Comparison of ENCODE assay signal across 9 mouse cellular contexts in genomic region chr10:128175302-128175701, GRCm38 (mm10). TPM values are rescaled to one million over a fixed set of nuclear protein-coding genes. Genes with fewer than 3 reads are reported as not detected.
A peak's percentile ranks its signal among the peaks of the same experiment; 100 is the strongest.
DNase-seq lines count a peak whose midpoint lies in the region; ATAC-seq and TF ChIP-seq lines count a peak whose summit lies in the region.
"Had no signal": no experiment of that assay in that cellular context is flagged by ENCODE, and none has a peak within 500 bp of the region (broad histone marks: within the 10 kb centered on the region; RNA-seq: fewer than 3 reads in every experiment).

No protein-coding gene starts in this region.

- 12% methylated on average over 3 of the region's 3 CpGs for WGBS in cerebellum, adult 2 months
- 21% methylated on average over 3 of the region's 3 CpGs for WGBS in liver, embryonic 13.5 days (ENCODE audit: insufficient replicate concordance)

- TF ChIP-seq POLR2A in cerebellum, adult 2 months (IDR thresholded peaks at IDR 0.05; ENCODE audit: borderline replicate concordance, insufficient read depth, low read length): no peak

- no peak for ATAC-seq in cerebellum, adult (ENCODE audit: insufficient number of reproducible peaks, low FRiP score, low TSS enrichment)
- ATAC-seq in liver, embryonic 13.5 days (ENCODE audit: low read depth): no peak

- peak overlapping the region; percentile 81 for H3K4me2 ChIP-seq in liver, embryonic 13.5 days

- peak overlapping the region; percentile 77; the same call in 1 of the 2 replicates for H3K9ac ChIP-seq in liver, embryonic 13.5 days

- no peaks in the 10 kb centered on the region for H3K4me1 ChIP-seq in cerebellum, adult 2 months (ENCODE audit: control insufficient read depth, insufficient read depth, low read length)
- peaks cover 40% of the 10 kb centered on the region for H3K4me1 ChIP-seq in liver, embryonic 13.5 days (replicated peaks)

- no peaks in the 10 kb centered on the region for H3K36me3 ChIP-seq in liver, embryonic 13.5 days

- no peak for TF ChIP-seq CTCF in cerebellum, adult 2 months (IDR thresholded peaks at IDR 0.05; ENCODE audit: borderline replicate concordance, insufficient read depth, low read depth, low read length)

- H3K27me3 ChIP-seq in cerebellum, adult 2 months (ENCODE audit: control insufficient read depth, insufficient read depth, low read length): no peaks in the 10 kb centered on the region
- H3K27me3 ChIP-seq in liver, embryonic 13.5 days: no peaks in the 10 kb centered on the region

- peak overlapping the region; percentile 77 for H3K4me3 ChIP-seq in cerebellum, adult 2 months (replicated peaks; ENCODE audit: insufficient read depth, low read depth, low read length)
- peak overlapping the region; percentile 65 for H3K4me3 ChIP-seq in liver, embryonic 13.5 days (replicated peaks)

- DNase-seq in cerebellum, adult 2 months: no peak
- peak; percentile 13 for DNase-seq in thymus, postnatal 0 days (ENCODE audit: low spot score)
- no peak for DNase-seq in thymus, adult 18-20 months
- DNase-seq in liver, embryonic 13.5 days: no peak
- no peak for DNase-seq in thymus, postnatal 14 days
- no peak for DNase-seq in left cerebral cortex, postnatal 14 days (ENCODE audit: low spot score in 2 of 2)
- no peak for DNase-seq in cerebellum, adult 18-20 months

- H3K27ac ChIP-seq in cerebellum, adult 2 months (ENCODE audit: insufficient read depth, low read length): no peak overlapping the region
- 0 out of 2 replicates have a peak overlapping the region, but pooled peaks have one; percentile 76 for H3K27ac ChIP-seq in liver, embryonic 13.5 days

- H3K9me3 ChIP-seq in liver, embryonic 13.5 days (replicated peaks): no peaks in the 10 kb centered on the region

- intact Hi-C loops in left cerebral cortex, postnatal 14 days (cut with DNase I): loop anchor here (5.0 kb wide), 1 partner anchor 78 kb away; no protein-coding TSS in a partner anchor

RNA-seq across cellular contexts. Expression of gene Rbms2, which starts 4.8 kb away (rescaled TPM):
- 23.5 and 23.7 TPM in 2 replicates for polyA plus RNA-seq in cerebellum, adult 2 months (2012; rRNA removed)
- polyA plus RNA-seq in thymus, postnatal 0 days (2015; fragmentation: Nextera tagmentation; extraction: Ambion mirVana): 14.1 and 17.3 TPM in 2 replicates
- polyA plus RNA-seq in liver, embryonic 13.5 days (2015; fragmentation: Nextera tagmentation; extraction: Ambion mirVana): 7.0 and 8.8 TPM in 2 replicates
- 10 to 100 TPM in 1 of 2 experiments, 1 to 10 TPM in 1; 9.2 to 10.8 TPM for total RNA-seq in left cerebral cortex, postnatal 14 days (2021)

RNA-seq across cellular contexts. Expression of gene Gls2, which starts 19.0 kb away (rescaled TPM):
- 68.3 and 77.7 TPM in 2 replicates for polyA plus RNA-seq in cerebellum, adult 2 months (2012; rRNA removed)
- 0.78 and 1.5 TPM in 2 replicates for polyA plus RNA-seq in thymus, postnatal 0 days (2015; fragmentation: Nextera tagmentation; extraction: Ambion mirVana)
- 1.9 and 2.2 TPM in 2 replicates for polyA plus RNA-seq in liver, embryonic 13.5 days (2015; fragmentation: Nextera tagmentation; extraction: Ambion mirVana)
- 10 to 100 TPM; 21.3 to 22.6 TPM for total RNA-seq in left cerebral cortex, postnatal 14 days (2021)
- total RNA-seq: monocyte, adult 5-6 weeks had no signal

RNA-seq across cellular contexts. Expression of gene Spryd4, which starts 36.3 kb away (rescaled TPM):
- polyA plus RNA-seq in cerebellum, adult 2 months (2012; rRNA removed): 13.5 and 15.6 TPM in 2 replicates
- polyA plus RNA-seq in thymus, postnatal 0 days (2015; fragmentation: Nextera tagmentation; extraction: Ambion mirVana): 15.4 and 17.1 TPM in 2 replicates
- polyA plus RNA-seq in liver, embryonic 13.5 days (2015; fragmentation: Nextera tagmentation; extraction: Ambion mirVana): 24.1 and 24.7 TPM in 2 replicates
- 10 to 100 TPM; 10.7 to 11.3 TPM for total RNA-seq in left cerebral cortex, postnatal 14 days (2021)

RNA-seq across cellular contexts. Expression of gene Mip, which starts 50.3 kb away (rescaled TPM):
- not detected in 2 replicates for polyA plus RNA-seq in cerebellum, adult 2 months (2012; rRNA removed)
- polyA plus RNA-seq in thymus, postnatal 0 days (2015; fragmentation: Nextera tagmentation; extraction: Ambion mirVana): 0.06 TPM in 1 of 2 replicates, not detected in the other
- polyA plus RNA-seq in liver, embryonic 13.5 days (2015; fragmentation: Nextera tagmentation; extraction: Ambion mirVana): 0.09 TPM in 1 of 2 replicates, not detected in the other
- not detected for total RNA-seq in left cerebral cortex, postnatal 14 days (2021)
- total RNA-seq: monocyte, adult 5-6 weeks had no signal

RNA-seq across cellular contexts. Expression of gene Timeless, which starts 56.6 kb away (rescaled TPM):
- polyA plus RNA-seq in cerebellum, adult 2 months (2012; rRNA removed): 6.3 and 6.6 TPM in 2 replicates
- 51.7 and 59.7 TPM in 2 replicates for polyA plus RNA-seq in thymus, postnatal 0 days (2015; fragmentation: Nextera tagmentation; extraction: Ambion mirVana)
- 34.8 and 37.4 TPM in 2 replicates for polyA plus RNA-seq in liver, embryonic 13.5 days (2015; fragmentation: Nextera tagmentation; extraction: Ambion mirVana)
- total RNA-seq in left cerebral cortex, postnatal 14 days (2021): 1 to 10 TPM; 7.2 to 9.9 TPM

Comparison
In these comparisons a context has a peak if more than half of its experiments do, and no peak if none do; other contexts are left out.
1. RNA of gene Gls2, which starts 19.0 kb away (polyA plus RNA-seq): 68.3 to 77.7 TPM in cerebellum, adult 2 months; 1.9 to 2.2 TPM in liver, embryonic 13.5 days and 0.78 to 1.5 TPM in thymus, postnatal 0 days; every median in the first group is over 10 times any median in the second.